Mouse (Mus musculus): ENCODE measurements around the gene Aph1a.
"Not testable (repeated sequence)": the region's sequence is repeated elsewhere in the genome, so short reads cannot be mapped to it uniquely, and the experiment has no call there.

Gene Aph1a

GRCm38 (mm10) chr3:95893606-95894316 lies at the start of gene Aph1a:
Aph1a (plus strand) TSS chr3:95893969.
- peak; percentile 94 to 95 for DNase-seq (ENCODE audit: low spot score in 2 of 2)

GRCm38 (mm10) chr3:95850611-95851010 lies 43.2 kb upstream of the Aph1a start:
- no peak for DNase-seq (ENCODE audit: low spot score in 2 of 2)

GRCm38 (mm10) chr3:95851317-95851716 lies 42.5 kb upstream of the Aph1a start:
- no peak for DNase-seq (ENCODE audit: low spot score in 2 of 2)

GRCm38 (mm10) chr3:95855502-95856089 lies 38.2 kb upstream of the Aph1a start, which contains the start of gene Prpf3:
Prpf3 (minus strand) TSS chr3:95855885.
- DNase-seq (ENCODE audit: low spot score in 2 of 2) = peak; percentile 94 to 96

GRCm38 (mm10) chr3:95856115-95856514 lies 37.7 kb upstream of the Aph1a start:
- peak in 1 of 2 experiments; percentile 57 for DNase-seq (ENCODE audit: low spot score in 2 of 2)

GRCm38 (mm10) chr3:95857050-95857449 lies 36.7 kb upstream of the Aph1a start:
- DNase-seq (ENCODE audit: low spot score in 2 of 2) = not testable (repeated sequence)

- DNase-seq (ENCODE audit: low spot score in 2 of 2) = not testable (repeated sequence)
Measured at GRCm38 (mm10) chr3:95858278-95858677, 35.5 kb upstream of the Aph1a start.

- DNase-seq (ENCODE audit: low spot score in 2 of 2) = no peak
Measured at GRCm38 (mm10) chr3:95860323-95860722, 33.4 kb upstream of the Aph1a start.

GRCm38 (mm10) chr3:95861216-95861615 lies 32.6 kb upstream of the Aph1a start:
- DNase-seq (ENCODE audit: low spot score in 2 of 2) = peak; percentile 28 to 76

- peak; percentile 84 to 90 for DNase-seq (ENCODE audit: low spot score in 2 of 2)
Measured at GRCm38 (mm10) chr3:95861796-95862195, 32.0 kb upstream of the Aph1a start.

GRCm38 (mm10) chr3:95863578-95863977 lies 30.2 kb upstream of the Aph1a start:
- no peak for DNase-seq (ENCODE audit: low spot score in 2 of 2)

- no peak for DNase-seq (ENCODE audit: low spot score in 2 of 2)
Measured at GRCm38 (mm10) chr3:95865050-95865449, 28.7 kb upstream of the Aph1a start.

GRCm38 (mm10) chr3:95865571-95865970 lies 28.2 kb upstream of the Aph1a start:
- DNase-seq (ENCODE audit: low spot score in 2 of 2) = no peak

GRCm38 (mm10) chr3:95866071-95866470 lies 27.7 kb upstream of the Aph1a start:
- DNase-seq (ENCODE audit: low spot score in 2 of 2) = no peak

- no peak for DNase-seq (ENCODE audit: low spot score in 2 of 2)
Measured at GRCm38 (mm10) chr3:95867408-95867807, 26.4 kb upstream of the Aph1a start.

GRCm38 (mm10) chr3:95870976-95871375 lies 22.8 kb upstream of the Aph1a start:
- peak in 1 of 2 experiments; percentile 69 for DNase-seq (ENCODE audit: low spot score in 2 of 2)

GRCm38 (mm10) chr3:95871392-95871867 lies 22.3 kb upstream of the Aph1a start, which contains the start of gene Mrps21:
Mrps21 (minus strand) TSS chr3:95871519.
- peak; percentile 82 to 90 for DNase-seq (ENCODE audit: low spot score in 2 of 2)

- no peak for DNase-seq (ENCODE audit: low spot score in 2 of 2)
Measured at GRCm38 (mm10) chr3:95872048-95872447, 21.7 kb upstream of the Aph1a start.

GRCm38 (mm10) chr3:95879063-95879462 lies 14.7 kb upstream of the Aph1a start:
- no peak for DNase-seq (ENCODE audit: low spot score in 2 of 2)

- DNase-seq (ENCODE audit: low spot score in 2 of 2) = peak; percentile 81 to 87
Measured at GRCm38 (mm10) chr3:95881979-95882815, 11.6 kb upstream of the Aph1a start, which contains the start of gene Ciart. Ciart (minus strand) TSS chr3:95882251.

- DNase-seq (ENCODE audit: low spot score in 2 of 2) = peak; percentile 66 to 78
Measured at GRCm38 (mm10) chr3:95882816-95883425, 10.8 kb upstream of the Aph1a start.

- no peak for DNase-seq (ENCODE audit: low spot score in 2 of 2)
Measured at GRCm38 (mm10) chr3:95884400-95884799, 9.4 kb upstream of the Aph1a start.

All from spleen, postnatal 4 days (tissue).